Mouse (Mus musculus) forebrain, embryonic 12.5 days (tissue): Measurements from ENCODE around the gene S100pbp. TPM values are rescaled to one million over a fixed set of nuclear protein-coding genes. Genes with fewer than 3 reads are reported as not detected.

Experiments
- ATAC-seq: fragments of 200-750 bp; cut with Nextera tagmentation; 2 replicates; pipeline ENCODE4 v1.8.0; 2017; ENCODE audit warnings: moderate TSS enrichment; ENCODE audit not compliant: low FRiP score
- H3K27ac ChIP-seq: fragments of 300-500 bp; sonication (generic); 2 replicates; pipeline ENCODE4 v1.5.1; 2016; ENCODE audit warnings: mild to moderate bottlenecking
- H3K27me3 ChIP-seq: fragments of 300-500 bp; sonication (generic); 2 replicates; pipeline ENCODE4 v1.6.1; 2016; ENCODE audit warnings: mild to moderate bottlenecking
- H3K36me3 ChIP-seq: fragments of 300-500 bp; sonication (generic); replicated peaks from 2 replicates; pipeline ENCODE4 v1.6.1; 2016; ENCODE audit warnings: mild to moderate bottlenecking
- H3K4me1 ChIP-seq: fragments of 300-500 bp; sonication (generic); 2 replicates; pipeline ENCODE4 v1.6.1; 2016
- H3K4me2 ChIP-seq: fragments of 300-500 bp; sonication (generic); 2 replicates; pipeline ENCODE4 v1.6.1; 2016; ENCODE audit warnings: mild to moderate bottlenecking, moderate library complexity
- H3K4me3 ChIP-seq: fragments of 300-500 bp; sonication (generic); replicated peaks from 2 replicates; pipeline ENCODE4 v1.5.1; 2016; ENCODE audit warnings: mild to moderate bottlenecking
- H3K9ac ChIP-seq: fragments of 300-500 bp; sonication (generic); 2 replicates; pipeline ENCODE4 v1.6.1; 2016; ENCODE audit warnings: mild to moderate bottlenecking
- H3K9me3 ChIP-seq: fragments of 300-500 bp; sonication (generic); 2 replicates; pipeline ENCODE4 v1.6.1; 2016
- WGBS: fragments of 180-500 bp; shearing (Covaris S2); methylation state at CpG from one replicate; pipeline ENCODE4 v1.1.7; 2016; 5-methylcytosine and 5-hydroxymethylcytosine counted together
- polyA plus RNA-seq: library from polyadenylated mRNA; unstranded; fragments of >200 nt; fragmentation: Nextera tagmentation; extraction: Ambion mirVana; gene quantifications from 2 replicates; pipeline ENCODE4 v1.2.1, GENCODE M21; 2016

Gene S100pbp
- polyA plus RNA-seq, 1 experiment from 2014 or later = 26.2 TPM

DNA sequence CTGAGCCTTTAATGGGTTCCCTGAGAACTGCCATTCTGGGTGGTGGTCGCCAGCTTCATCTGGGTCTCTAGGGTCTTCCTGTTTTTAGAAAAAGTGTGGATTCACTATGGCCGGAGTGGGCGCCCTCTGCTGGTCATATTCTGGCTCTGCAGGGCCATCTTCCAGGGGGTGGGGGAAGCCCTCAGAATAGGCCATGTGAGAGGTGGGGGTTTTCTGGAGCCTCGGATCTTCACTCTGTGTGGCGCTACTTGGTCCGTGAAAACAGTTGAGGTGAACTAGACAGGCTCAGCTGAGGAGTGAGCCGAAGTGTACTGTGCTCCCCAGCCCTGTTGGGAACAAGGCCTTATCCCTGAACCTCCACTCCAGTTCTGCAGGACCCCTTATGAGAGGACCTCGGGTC, 59.4 kb downstream of the S100pbp start:
- Histone ChIP-seq H3K4me3 (peak overlapping the region; percentile 15; the same call in 1 of the 2 replicates), H3K4me1 (peaks cover 45% of the 10 kb centered on the region), H3K9me3 (no peaks in the 10 kb centered on the region), H3K27me3 (peaks cover 54% of the 10 kb centered on the region), H3K9ac (0 out of 2 replicates have a peak overlapping the region, but pooled peaks have one; percentile 12), H3K4me2 (peak overlapping the region; percentile 42), H3K27ac (no peak overlapping the region), H3K36me3 (no peaks in the 10 kb centered on the region)
- ATAC-seq = peak; percentile 56; the same call in 1 of the 2 replicates
- 3% methylated on average over 8 of the region's 8 CpGs for WGBS

DNA sequence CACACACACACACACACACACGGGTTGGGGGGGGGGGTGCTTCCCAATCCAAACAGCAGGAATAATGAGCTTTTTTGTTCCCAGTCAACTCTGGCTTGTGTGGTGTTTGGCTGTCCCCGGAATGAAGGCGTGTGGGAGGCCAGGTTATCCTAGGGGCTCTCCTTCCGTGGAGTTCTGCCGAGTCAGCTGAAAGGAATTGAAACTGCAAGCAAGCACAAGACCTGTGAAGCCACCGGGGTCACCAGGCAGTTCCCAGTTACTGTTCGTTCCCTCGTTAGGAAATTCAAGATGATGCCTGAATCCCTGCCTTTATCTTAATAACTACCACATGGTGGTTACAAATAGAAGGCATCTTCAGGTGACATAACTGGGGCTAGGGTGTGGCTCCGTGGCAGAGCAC, 60.1 kb downstream of the S100pbp start:
- Histone ChIP-seq H3K9ac (no peak overlapping the region), H3K4me1 (peaks cover 46% of the 10 kb centered on the region), H3K4me3 (no peak overlapping the region), H3K27ac (no peak overlapping the region), H3K27me3 (peaks cover 59% of the 10 kb centered on the region), H3K4me2 (no peak overlapping the region), H3K36me3 (no peaks in the 10 kb centered on the region), H3K9me3 (no peaks in the 10 kb centered on the region)
- 51% methylated on average over 9 of the region's 9 CpGs for WGBS
- ATAC-seq = no peak

DNA sequence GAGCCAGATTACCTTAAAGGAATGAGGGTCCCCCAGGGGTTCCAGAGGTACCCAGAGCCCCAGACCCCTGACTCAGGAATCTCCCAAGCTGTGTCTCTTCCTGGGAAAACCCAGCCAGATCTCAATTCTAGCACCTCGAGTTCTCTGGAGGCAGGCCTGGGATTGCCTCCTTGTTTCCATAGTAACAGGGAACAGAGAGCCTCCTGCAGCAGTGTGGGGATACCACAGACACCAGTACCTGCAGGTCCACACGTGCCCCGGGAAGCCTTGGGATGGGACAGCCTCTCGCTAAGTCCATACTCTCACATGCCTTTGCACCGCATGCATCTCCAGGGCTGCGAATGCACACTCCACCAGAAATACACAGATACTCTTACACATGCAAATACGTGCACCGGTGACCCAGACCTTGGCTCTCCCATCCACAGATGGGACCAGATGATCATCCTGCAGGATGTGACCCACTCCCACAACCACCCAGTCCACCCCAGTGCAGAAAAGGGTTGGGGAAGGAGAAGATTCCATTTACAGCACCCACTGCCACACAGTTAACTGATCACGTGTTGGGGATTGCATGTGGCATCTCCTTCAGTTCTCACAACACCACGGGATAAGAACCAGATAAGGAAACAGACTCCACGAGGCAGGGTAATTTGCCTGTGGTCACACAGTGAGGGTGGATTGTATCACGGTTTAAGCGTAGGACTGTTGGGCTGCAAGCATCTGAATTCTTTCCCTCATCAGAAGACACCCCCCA, 60.8 kb downstream of the S100pbp start:
- Histone ChIP-seq H3K27ac (peak overlapping the region; percentile 25; the same call in 1 of the 2 replicates), H3K9me3 (no peaks in the 10 kb centered on the region), H3K4me3 (no peak overlapping the region), H3K27me3 (peaks cover 64% of the 10 kb centered on the region), H3K36me3 (no peaks in the 10 kb centered on the region), H3K4me1 (peaks cover 47% of the 10 kb centered on the region), H3K9ac (no peak overlapping the region), H3K4me2 (no peak overlapping the region)
- no peak for ATAC-seq
- WGBS = 68% methylated on average over 13 of the region's 13 CpGs

DNA sequence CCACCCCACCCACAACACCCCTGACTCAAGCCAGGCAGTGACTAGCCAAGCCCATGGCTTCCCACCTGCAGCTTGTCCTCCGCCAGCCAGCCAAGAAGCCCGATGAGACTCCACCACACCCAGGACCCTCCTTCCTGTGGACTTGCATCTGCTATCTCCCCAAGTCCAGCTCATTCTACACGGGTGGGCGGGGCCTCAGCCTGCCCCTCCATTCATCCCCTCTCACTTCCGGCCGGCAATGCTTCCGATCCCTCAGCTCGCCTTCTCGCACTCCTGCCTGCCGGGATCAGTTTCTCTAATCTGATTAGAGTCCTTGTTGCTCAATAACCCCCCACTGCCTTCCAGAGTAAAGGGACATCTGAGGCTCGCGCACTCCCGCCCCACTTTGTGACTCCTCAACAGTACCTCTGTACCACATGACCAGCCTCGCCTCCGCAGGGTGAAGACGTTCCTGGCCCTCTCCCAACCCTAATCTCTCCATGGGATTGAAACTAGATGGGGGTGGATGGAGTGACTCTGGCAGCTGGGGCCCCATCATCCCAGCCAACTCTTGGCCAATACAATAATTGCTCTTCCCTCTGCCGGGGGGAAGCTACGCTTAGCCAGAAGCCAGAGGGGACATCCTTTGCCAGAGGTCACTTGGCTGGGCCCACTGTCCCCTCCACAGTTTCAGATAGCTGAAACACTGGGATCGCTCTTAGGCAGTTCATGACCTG, 63.6 kb downstream of the S100pbp start:
- 8% methylated on average over 19 of the region's 19 CpGs for WGBS
- Histone ChIP-seq H3K9me3 (no peaks in the 10 kb centered on the region), H3K4me3 (peak overlapping the region; percentile 23), H3K4me2 (peak overlapping the region; percentile 43), H3K4me1 (peaks cover 55% of the 10 kb centered on the region), H3K27me3 (peaks cover 80% of the 10 kb centered on the region), H3K36me3 (no peaks in the 10 kb centered on the region), H3K9ac (no peak overlapping the region), H3K27ac (no peak overlapping the region)
- ATAC-seq = no peak

DNA sequence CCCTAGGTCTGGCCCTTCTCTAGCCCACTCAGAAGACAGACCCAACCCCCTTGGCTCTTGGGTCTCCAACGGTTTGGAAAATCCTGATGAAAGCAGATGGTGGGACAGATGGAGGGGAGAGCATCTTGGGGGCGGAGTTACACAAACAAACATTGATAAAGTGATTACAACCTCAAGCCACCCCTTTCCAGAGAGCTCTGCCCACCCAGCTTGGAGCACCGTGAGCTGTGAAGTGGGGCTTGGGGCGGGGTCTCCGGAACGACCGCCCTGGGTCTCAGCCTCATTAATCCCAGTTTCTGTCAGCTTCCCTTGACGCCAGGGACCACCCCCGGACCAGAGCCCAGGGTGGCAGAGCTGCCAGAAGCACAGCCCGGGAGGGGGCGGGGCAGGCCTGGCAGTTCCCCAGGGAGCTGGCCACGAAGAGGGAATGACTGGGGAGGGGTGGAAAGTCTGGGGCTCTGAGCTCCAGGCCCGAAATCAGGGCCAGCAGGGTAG, 64.8 kb downstream of the S100pbp start:
- H3K9me3 ChIP-seq = no peaks in the 10 kb centered on the region
- peak overlapping the region; percentile 17; the same call in 1 of the 2 replicates for H3K4me2 ChIP-seq
- H3K27me3 ChIP-seq = peaks cover 85% of the 10 kb centered on the region
- peak overlapping the region; percentile 12; the same call in 1 of the 2 replicates for H3K9ac ChIP-seq
- ATAC-seq = peak; percentile 37; the same call in 1 of the 2 replicates
- no peak overlapping the region for H3K4me3 ChIP-seq
- no peaks in the 10 kb centered on the region for H3K36me3 ChIP-seq
- 4% methylated on average over 13 of the region's 13 CpGs for WGBS
- peaks cover 52% of the 10 kb centered on the region for H3K4me1 ChIP-seq
- peak overlapping the region; percentile 13; the same call in 1 of the 2 replicates for H3K27ac ChIP-seq

DNA sequence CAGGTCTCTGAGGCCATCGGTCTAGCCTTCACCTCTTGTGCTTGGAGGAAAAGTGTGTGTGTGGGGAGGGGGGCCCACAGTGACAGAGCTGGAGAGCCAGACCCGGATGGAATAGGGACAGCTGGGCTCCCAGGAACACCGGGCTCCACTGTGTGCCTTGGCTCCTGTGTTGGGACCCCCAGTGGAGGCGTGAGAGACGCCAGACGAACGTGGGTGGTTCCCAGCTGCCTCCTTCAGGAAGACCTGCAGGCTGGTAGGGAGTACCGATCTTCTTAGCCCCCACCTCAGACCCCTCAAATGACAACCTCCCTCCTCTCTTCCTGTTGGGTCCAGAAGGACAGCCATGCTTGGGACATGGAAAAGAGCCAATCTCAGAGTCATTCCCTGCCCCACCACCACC, 66.8 kb downstream of the S100pbp start:
- no peak for ATAC-seq
- Histone ChIP-seq H3K4me2 (no peak overlapping the region), H3K27me3 (peaks cover 87% of the 10 kb centered on the region), H3K36me3 (no peaks in the 10 kb centered on the region), H3K27ac (no peak overlapping the region), H3K9ac (no peak overlapping the region), H3K9me3 (no peaks in the 10 kb centered on the region), H3K4me1 (peaks cover 39% of the 10 kb centered on the region), H3K4me3 (no peak overlapping the region)
- WGBS = 45% methylated on average over 8 of the region's 8 CpGs

DNA sequence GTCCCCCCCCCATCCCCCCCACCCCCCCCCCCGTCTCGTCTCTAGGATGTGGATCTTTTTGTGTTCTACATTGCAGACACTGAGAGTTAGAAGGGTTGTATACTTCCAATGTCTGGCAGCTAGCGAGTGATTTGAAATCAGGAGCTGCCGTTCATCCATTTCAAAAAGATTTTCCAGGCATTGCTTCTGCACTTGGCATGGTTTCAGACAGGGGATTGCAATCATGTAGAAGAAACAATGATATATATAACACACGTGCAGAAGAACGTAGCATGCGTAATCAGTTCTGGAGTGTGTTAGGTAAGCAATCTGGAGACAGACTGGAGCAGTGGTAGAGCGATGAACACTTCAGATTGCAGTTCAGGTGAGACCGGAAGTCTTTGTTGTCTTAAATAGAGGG, 67.4 kb downstream of the S100pbp start:
- WGBS = 33% methylated on average over 9 of the region's 9 CpGs
- Histone ChIP-seq H3K4me3 (no peak overlapping the region), H3K27me3 (peaks cover 87% of the 10 kb centered on the region), H3K4me1 (peaks cover 39% of the 10 kb centered on the region), H3K36me3 (no peaks in the 10 kb centered on the region), H3K9me3 (no peaks in the 10 kb centered on the region), H3K4me2 (no peak overlapping the region), H3K27ac (no peak overlapping the region), H3K9ac (no peak overlapping the region)
- ATAC-seq = no peak

DNA sequence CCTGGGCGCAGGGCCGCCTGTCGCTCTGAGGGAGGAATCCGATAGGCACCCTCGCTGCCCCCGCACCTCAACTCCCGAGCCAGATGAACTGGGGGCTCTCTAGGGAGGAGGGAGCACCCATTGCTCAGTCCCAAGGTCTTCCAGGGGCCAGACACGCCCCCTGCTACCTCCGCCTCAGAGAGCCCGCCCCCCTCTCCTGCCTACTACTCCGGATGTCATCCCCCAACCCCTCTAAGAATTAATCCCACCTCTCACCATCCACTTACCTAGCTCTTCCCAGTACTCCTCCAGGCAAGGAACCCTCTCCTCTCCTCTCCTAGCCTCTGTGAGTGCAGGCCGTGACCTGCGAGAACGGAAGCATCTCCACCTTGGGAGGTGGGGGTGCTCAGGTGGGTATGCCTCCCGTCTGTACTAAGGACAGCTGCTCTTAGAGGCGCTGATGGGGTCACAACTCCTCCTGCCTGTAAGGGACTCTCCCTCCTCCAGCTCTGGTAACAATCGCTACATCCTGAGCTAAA, 67.9 kb downstream of the S100pbp start, which contains the start of gene Hpca:
TSS of gene Hpca (minus strand) at position 468 of the 518 bp plus-strand sequence.
- no peak within 1 kb of the TSS for H3K27ac ChIP-seq
- no peaks in the 10 kb centered on the region for H3K36me3 ChIP-seq
- H3K9ac ChIP-seq = peak within 1 kb of the TSS; percentile 49
- WGBS = 2% methylated on average over 17 of the region's 17 CpGs
- peak; percentile 5; the same call in 1 of the 2 replicates for ATAC-seq
- peaks cover 39% of the 10 kb centered on the region for H3K4me1 ChIP-seq
- no peaks in the 10 kb centered on the region for H3K9me3 ChIP-seq
- peak within 1 kb of the TSS; percentile 85 for H3K4me2 ChIP-seq
- peaks cover 89% of the 10 kb centered on the region for H3K27me3 ChIP-seq
- peak within 1 kb of the TSS; percentile 43 for H3K4me3 ChIP-seq

DNA sequence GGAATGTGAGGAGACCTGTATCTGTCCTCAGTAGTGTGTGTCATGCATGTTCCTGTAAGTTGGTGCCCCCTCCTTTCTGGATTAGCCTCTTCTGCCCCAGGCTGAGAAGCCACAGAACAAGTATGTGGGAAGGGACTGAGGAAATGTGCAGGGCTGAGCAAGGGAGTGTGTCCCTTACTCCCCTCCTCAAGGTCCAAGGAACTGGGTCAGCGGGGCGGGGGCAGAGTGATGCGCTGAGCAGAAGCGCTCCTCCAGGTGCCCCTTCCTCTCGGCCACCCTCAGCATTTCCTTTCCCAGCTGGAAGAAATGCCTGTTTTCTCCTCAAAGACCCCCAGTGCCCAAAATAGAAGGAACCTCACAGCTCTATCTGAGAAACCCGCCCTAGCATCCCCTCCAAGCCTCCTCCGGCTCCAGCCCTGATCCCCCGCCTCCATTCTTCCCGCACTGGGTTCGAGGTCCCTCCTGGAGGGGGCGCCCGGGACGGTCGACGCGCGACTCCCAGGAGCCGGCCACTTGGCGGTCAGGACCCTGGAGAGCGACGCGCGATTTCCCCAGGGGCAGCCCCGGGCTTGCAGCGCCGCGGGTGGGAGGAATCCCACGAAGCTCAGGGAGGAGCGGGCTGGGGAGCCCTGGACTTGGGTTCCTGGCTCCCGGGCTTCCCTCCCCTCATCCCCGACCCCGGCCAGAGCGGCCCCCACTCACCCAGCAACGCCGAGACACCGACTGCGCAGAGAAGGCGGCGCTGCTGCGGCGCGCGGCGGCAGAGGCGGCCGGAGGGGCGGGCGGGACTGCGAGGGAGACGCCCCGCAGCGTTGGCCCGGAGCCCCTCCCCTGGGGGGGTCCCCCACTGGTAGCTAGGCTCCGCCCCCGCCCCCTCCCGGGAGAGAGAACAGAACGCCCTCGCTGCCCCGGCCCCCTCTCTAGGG, 68.7 kb downstream of the S100pbp start:
- Histone ChIP-seq H3K4me3 (peak overlapping the region; percentile 43), H3K4me2 (peak overlapping the region; percentile 85), H3K9ac (peak overlapping the region; percentile 49), H3K4me1 (peaks cover 34% of the 10 kb centered on the region), H3K27ac (no peak overlapping the region), H3K36me3 (no peaks in the 10 kb centered on the region), H3K27me3 (peaks cover 84% of the 10 kb centered on the region), H3K9me3 (no peaks in the 10 kb centered on the region)
- ATAC-seq = peak; percentile 59
- under 1% methylated on average over 56 of the region's 59 CpGs for WGBS

DNA sequence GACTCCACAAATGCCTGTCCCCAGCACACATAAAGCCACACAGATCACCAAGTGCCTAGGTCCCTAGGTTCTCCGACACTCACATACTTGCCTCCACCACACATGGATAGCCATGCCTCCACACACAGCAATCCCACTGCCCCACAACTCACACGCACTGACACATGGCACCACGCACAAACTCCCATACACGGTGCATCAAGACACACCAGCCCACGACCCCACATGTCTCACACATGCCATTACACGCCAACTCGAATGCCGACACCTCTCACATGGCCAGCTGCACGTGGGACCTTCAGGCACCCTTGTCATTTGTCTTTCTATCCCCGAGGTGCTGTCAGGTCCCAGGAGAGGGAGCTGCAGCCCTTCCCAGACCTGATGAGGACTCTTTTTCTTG, 69.8 kb downstream of the S100pbp start:
- no peak overlapping the region for H3K4me2 ChIP-seq
- peaks cover 32% of the 10 kb centered on the region for H3K4me1 ChIP-seq
- no peak overlapping the region for H3K9ac ChIP-seq
- H3K27ac ChIP-seq = no peak overlapping the region
- H3K4me3 ChIP-seq = no peak overlapping the region
- ATAC-seq = no peak
- no peaks in the 10 kb centered on the region for H3K9me3 ChIP-seq
- 78% methylated on average over 10 of the region's 10 CpGs for WGBS
- H3K36me3 ChIP-seq = no peaks in the 10 kb centered on the region
- H3K27me3 ChIP-seq = peaks cover 78% of the 10 kb centered on the region

DNA sequence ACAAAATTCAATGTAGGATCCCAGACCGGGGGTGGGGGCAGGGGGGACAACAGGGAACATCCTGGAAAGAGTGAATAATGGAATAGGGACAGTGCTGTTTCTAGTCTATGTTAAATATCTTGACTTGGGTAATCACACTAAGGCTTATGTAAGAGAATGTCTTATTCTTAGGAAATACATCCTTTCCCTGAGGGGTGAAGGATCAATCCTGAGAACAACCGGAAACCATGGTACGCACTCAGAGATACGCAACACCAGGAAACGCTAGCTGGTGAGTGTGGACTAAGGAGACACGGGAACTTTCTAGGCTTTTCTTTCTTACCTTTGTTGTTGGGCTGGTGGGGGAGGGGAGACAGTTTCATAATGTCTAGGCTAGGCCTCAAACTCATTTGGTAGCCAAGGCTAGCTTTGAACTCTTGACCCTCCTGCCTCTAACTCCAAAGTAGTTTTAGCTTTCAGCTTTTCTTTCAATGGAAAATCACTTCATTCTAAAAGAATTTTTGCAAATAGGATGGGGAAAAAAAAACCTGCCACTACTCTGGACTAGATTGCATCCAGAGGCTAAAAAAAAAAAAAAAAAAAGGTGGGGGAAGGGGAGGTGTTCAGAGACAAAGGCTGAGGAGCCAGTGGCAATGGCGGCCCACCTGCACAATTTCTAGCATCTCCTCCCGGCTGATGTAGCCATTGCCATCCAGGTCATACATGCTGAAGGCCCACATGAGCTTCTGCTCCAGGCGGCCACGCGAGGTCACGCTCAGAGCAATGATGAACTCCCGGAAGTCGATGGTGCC, 71.6 kb downstream of the S100pbp start:
- Histone ChIP-seq H3K27me3 (peaks cover 64% of the 10 kb centered on the region), H3K4me2 (no peak overlapping the region), H3K4me1 (peaks cover 38% of the 10 kb centered on the region), H3K9ac (no peak overlapping the region), H3K9me3 (no peaks in the 10 kb centered on the region), H3K27ac (no peak overlapping the region), H3K4me3 (no peak overlapping the region), H3K36me3 (no peaks in the 10 kb centered on the region)
- WGBS = 88% methylated on average over 14 of the region's 14 CpGs
- no peak for ATAC-seq
